Mouse (Mus musculus) G1E (cell line): Measurements from ENCODE around the gene Kras. TPM values are rescaled to one million over a fixed set of nuclear protein-coding genes. Genes with fewer than 3 reads are reported as not detected.

Source experiments
- ATAC-seq: 2 replicates; pipeline ENCODE4 v1.8.0; 2016; ENCODE audit warnings: mild to moderate bottlenecking; ENCODE audit not compliant: insufficient number of reproducible peaks, poor library complexity, low FRiP score, severe bottlenecking; ENCODE audit errors: extremely low read depth
- DNase-seq: peaks from one replicate; pipeline ENCODE4 v3.0.0; 2012; ENCODE audit warnings: low spot score
- H3K27me3 ChIP-seq: 2 replicates; pipeline ENCODE4 v1.6.1; 2012; ENCODE audit warnings: mild to moderate bottlenecking, low read length, inconsistent platforms; ENCODE audit not compliant: insufficient read depth
- H3K36me3 ChIP-seq: replicated peaks from 2 replicates; pipeline ENCODE3; 2012; ENCODE audit warnings: mild to moderate bottlenecking, inconsistent platforms
- H3K4me1 ChIP-seq: 2 replicates; pipeline ENCODE4 v1.6.1; 2012; ENCODE audit warnings: low read depth, low read length, inconsistent platforms, mixed read lengths; ENCODE audit not compliant: insufficient read depth
- H3K4me3 ChIP-seq: 2 replicates; pipeline ENCODE4 v1.5.1; 2012; ENCODE audit warnings: low read depth, mild to moderate bottlenecking, inconsistent platforms, low read length, moderate library complexity, mixed read lengths
- H3K9me3 ChIP-seq: replicated peaks from 2 replicates; pipeline ENCODE4 v1.6.1; 2012; ENCODE audit warnings: inconsistent platforms
- CTCF ChIP-seq: IDR thresholded peaks from 2 replicates; pipeline ENCODE4 v1.5.1; 2012; ENCODE audit warnings: low read depth, low read length, inconsistent platforms, mixed read lengths
- GATA1 ChIP-seq: IDR thresholded peaks from 2 replicates; pipeline ENCODE4 v1.6.1; 2012; ENCODE audit warnings: borderline replicate concordance, low read length, inconsistent platforms, mixed read lengths
- GATA2 ChIP-seq: IDR thresholded peaks from 2 replicates; pipeline ENCODE4 v1.6.1; 2012; ENCODE audit warnings: low read depth, low read length, inconsistent platforms, borderline replicate concordance
- POLR2AphosphoS5 ChIP-seq: IDR thresholded peaks from 2 replicates; pipeline ENCODE4 v1.6.1; 2012; ENCODE audit warnings: low read depth, low read length, inconsistent platforms; ENCODE audit not compliant: insufficient replicate concordance
- TAL1 ChIP-seq: conservative IDR thresholded peaks from 2 replicates; pipeline ENCODE4 v1.6.1; 2012; ENCODE audit warnings: low read depth, low read length, inconsistent platforms, mixed read lengths
- polyA plus RNA-seq: library from polyadenylated mRNA; stranded (reverse); fragments of >175 nt; gene quantifications from 2 replicates; pipeline ENCODE4 v1.2.3, GENCODE M21; 2012
- total RNA-seq, 2 experiments: library from RNA; stranded (forward) in 1 of 2; stranded (reverse) in 1 of 2; fragments of 200-1000 nt in 1 of 2; fragments of >200 nt in 1 of 2; fragmentation: Nextera tagmentation in 1 of 2; gene quantifications; 2 replicates each; pipeline ENCODE4 v1.2.3; 2014 to 2017

Gene Kras
- total and polyA plus RNA-seq, 3 experiments: 15.8 to 44.8 (median 27.2) TPM

DNA sequence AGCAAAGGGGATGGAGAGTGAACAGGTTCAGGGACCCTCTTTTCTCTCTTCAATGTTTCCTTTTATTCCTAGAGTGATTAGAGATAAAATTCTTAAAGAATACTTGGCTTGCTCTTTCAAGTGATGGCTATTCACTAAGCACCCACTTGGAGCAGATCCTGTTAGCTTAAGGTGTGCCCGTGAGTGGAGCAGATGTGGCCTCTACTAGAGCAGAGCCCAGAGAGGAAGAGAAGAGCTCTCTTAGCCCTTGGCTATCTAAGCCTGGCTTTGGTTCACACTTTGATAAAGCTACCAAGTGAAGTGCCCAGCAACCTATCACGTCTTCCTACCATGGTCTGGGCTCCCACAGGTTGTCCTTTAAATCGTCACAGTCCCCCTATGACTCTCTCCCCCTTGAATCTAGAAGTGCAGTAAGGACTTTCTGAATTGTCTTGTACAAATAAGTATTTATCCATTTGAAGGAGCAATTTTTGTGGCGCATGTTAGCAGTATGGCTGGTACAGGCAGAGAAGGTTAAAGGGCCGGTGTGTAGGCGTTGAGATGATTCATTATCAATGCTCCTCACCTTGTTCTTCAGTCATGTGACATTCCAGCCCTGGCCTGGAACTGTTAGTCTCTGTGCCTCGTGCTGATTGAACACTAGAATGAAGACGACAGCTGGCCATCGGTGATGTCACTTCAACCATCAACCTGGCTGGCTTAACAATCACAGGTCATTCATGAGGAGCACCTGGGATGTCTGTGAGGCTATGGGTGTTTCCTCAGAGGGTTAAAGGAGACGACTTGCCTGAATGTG is 22.3 kb upstream of the Kras start:
- Histone ChIP-seq H3K27me3 (no peaks in the 10 kb centered on the region), H3K9me3 (no peaks in the 10 kb centered on the region), H3K4me1 (peaks cover 37% of the 10 kb centered on the region), H3K36me3 (no peaks in the 10 kb centered on the region), H3K4me3 (no peak overlapping the region)
- ATAC-seq: peak; percentile 17
- no peak for DNase-seq
- TF ChIP-seq GATA2 (no peak), CTCF (no peak), TAL1 (no peak), POLR2AphosphoS5 (no peak), GATA1 (no peak)

DNA sequence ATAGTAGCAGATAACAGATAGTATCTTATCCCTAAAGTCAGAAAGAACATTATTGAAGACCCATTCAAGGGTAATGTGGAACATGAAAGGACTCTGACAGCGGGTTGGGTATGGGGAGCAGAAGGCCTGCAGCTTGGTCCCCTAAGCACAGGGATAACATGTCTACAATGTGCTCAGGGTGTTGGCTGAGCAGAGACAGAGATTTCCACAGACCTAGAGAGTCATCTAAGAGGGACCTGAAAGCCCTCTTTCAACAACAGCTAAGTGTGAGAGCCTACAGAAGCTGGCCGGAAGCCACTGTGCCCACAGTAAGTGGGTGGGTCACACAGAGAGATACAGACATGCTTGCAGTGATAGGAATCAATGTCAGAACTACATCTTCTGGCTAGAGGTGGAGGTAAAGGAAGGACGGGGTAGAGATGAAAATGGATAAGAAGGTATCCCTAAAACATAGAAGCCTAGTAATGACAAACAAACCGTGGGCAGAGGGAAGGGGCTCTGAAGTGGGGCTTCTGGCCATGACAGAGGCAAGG is 19.3 kb upstream of the Kras start:
- no peaks in the 10 kb centered on the region for H3K27me3 ChIP-seq
- no peaks in the 10 kb centered on the region for H3K36me3 ChIP-seq
- peaks cover 20% of the 10 kb centered on the region for H3K4me1 ChIP-seq
- TF ChIP-seq TAL1: no peak
- TF ChIP-seq POLR2AphosphoS5: no peak
- no peak for TF ChIP-seq GATA1
- no peak for TF ChIP-seq CTCF
- TF ChIP-seq GATA2: no peak
- no peak for DNase-seq
- no peaks in the 10 kb centered on the region for H3K9me3 ChIP-seq
- no peak overlapping the region for H3K4me3 ChIP-seq
- ATAC-seq: no peak

DNA sequence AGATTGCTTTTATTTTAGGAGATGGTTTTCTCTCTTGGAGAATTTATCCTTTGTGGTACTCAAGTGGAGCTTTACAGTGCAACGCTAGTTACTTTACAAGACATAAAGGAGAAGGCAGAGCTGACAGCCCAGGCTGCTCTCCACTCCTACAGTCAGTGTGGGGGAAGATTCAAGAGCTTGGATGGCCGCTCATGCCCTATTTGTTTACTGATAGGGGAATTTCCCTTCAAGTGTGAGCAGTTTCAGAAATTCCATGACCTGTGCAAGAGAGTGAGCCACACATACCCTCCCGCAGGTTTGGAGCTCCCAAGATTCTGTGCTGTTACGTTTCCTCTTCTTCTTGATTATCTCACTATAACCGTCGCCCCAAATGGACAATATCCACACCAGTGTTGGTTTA is 17.7 kb upstream of the Kras start:
- ATAC-seq (no peak), DNase-seq (no peak)
- H3K27me3 ChIP-seq: no peaks in the 10 kb centered on the region
- TF ChIP-seq TAL1 (no peak), POLR2AphosphoS5 (no peak), CTCF (no peak), GATA2 (no peak), GATA1 (no peak)
- no peak overlapping the region for H3K4me3 ChIP-seq
- peaks cover 5% of the 10 kb centered on the region for H3K9me3 ChIP-seq
- H3K36me3 ChIP-seq: no peaks in the 10 kb centered on the region
- peaks cover 4% of the 10 kb centered on the region for H3K4me1 ChIP-seq

DNA sequence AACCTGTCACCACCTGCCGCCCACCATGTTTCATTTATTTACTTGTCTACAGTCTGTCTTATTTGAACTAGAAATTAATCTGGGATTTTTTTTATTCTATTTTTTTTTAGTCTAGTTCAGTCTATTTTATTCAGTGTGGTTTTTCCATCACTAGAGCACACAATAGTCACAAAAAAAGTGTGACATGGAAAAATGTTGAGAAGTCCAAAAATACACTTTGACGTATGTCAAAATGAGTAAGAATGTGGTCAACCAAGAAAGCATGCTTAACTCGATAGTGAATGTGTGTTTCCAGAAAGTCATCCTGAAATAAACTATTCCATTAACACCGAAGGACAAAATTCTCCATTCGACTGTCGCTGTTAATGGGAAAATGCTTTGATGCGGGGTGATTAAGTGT is 12.3 kb upstream of the Kras start:
- H3K4me3 ChIP-seq: no peak overlapping the region
- H3K9me3 ChIP-seq: peaks cover 5% of the 10 kb centered on the region
- ATAC-seq: no peak
- DNase-seq: no peak
- no peaks in the 10 kb centered on the region for H3K27me3 ChIP-seq
- no peaks in the 10 kb centered on the region for H3K4me1 ChIP-seq
- TF ChIP-seq GATA1 (no peak), GATA2 (no peak), CTCF (no peak), POLR2AphosphoS5 (no peak), TAL1 (no peak)
- H3K36me3 ChIP-seq: no peaks in the 10 kb centered on the region

DNA sequence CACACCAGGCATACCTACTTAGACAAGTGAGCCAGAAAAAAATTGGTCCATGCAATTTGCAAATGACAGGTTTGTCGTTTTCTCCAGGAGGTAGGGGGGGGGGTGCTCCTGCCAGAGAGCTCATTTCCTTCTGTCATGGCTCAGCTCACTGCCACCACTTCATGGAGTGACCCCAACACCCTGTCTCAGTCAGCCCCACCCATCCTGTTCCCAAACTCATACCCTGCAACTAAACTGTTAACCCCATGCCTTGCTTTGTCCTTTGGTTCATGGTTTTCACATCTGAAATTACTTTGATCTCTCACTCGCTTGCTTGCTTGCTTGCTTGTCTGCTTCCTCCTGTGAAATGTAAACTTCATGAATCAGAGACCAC is 6.6 kb upstream of the Kras start:
- Histone ChIP-seq H3K4me3 (no peak overlapping the region), H3K27me3 (peaks cover 15% of the 10 kb centered on the region; the same call in 1 of the 2 replicates), H3K36me3 (no peaks in the 10 kb centered on the region), H3K4me1 (no peaks in the 10 kb centered on the region), H3K9me3 (no peaks in the 10 kb centered on the region)
- no peak for DNase-seq
- ATAC-seq: no peak
- TF ChIP-seq TAL1 (no peak), GATA1 (no peak), GATA2 (no peak), CTCF (no peak), POLR2AphosphoS5 (no peak)

DNA sequence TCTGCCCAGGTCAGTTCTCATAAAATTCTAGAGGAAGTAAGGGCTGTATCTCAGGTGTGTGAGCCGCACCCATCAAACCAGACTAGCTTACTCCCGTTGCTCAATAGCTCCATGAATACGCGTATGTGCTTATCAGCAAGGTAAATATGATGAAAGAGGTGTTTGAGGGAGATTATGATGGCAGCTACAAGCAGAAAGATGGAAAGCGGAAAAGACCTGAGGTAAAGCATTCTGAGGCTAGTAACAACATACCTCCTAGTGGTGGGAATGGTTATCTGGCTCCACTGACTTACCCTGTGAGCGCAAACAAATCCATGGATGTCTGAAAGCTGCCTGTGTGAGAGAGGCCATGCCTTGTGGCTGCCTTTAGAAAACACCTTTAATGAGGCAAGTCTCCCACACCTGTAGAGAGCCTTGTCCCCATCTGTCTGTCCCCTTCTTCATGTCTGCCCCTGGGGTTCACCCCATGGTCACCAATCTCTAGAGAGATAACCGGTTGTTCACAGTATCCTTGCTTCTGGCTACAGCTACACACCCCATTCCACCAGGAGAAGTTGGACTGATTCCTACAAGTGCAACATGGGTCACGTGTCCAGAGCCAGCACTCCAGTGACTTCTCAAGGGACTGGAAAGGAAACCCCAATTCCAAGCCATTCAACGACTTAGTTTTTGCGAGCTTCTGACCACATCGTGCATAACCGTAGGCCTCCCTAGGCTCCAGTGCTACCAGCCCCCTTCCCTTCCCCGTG is 6.1 kb upstream of the Kras start:
- ATAC-seq (no peak), DNase-seq (no peak)
- Histone ChIP-seq H3K36me3 (no peaks in the 10 kb centered on the region), H3K4me1 (no peaks in the 10 kb centered on the region), H3K4me3 (no peak overlapping the region), H3K27me3 (peaks cover 15% of the 10 kb centered on the region; the same call in 1 of the 2 replicates), H3K9me3 (no peaks in the 10 kb centered on the region)
- TF ChIP-seq GATA2 (no peak), CTCF (no peak), POLR2AphosphoS5 (no peak), TAL1 (no peak), GATA1 (no peak)
